Comparison of ENCODE assay signal across 10 mouse cellular contexts in genomic region chr11:3441696-3442443, GRCm38 (mm10). TPM values are rescaled to one million over a fixed set of nuclear protein-coding genes. Genes with fewer than 3 reads are reported as not detected.
DNase-seq lines count a peak whose midpoint lies in the region; ATAC-seq and TF ChIP-seq lines count a peak whose summit lies in the region.
"Had no signal": no experiment of that assay in that cellular context is flagged by ENCODE, and none has a peak within 500 bp of the region (broad histone marks: within the 10 kb centered on the region; RNA-seq: fewer than 3 reads in every experiment).

No protein-coding gene starts in this region.

- H3K9me3 ChIP-seq in limb, embryonic 14.5 days (ENCODE audit: control insufficient read depth, low read length): no peaks in the 10 kb centered on the region
- H3K9me3 ChIP-seq in limb, embryonic 10.5 days (replicated peaks): no peaks in the 10 kb centered on the region
- no peaks in the 10 kb centered on the region for H3K9me3 ChIP-seq in lung, postnatal 0 days (ENCODE audit: low read length)
- H3K9me3 ChIP-seq: midbrain, embryonic 15.5 days had no signal

- intact Hi-C loops in gastrocnemius, postnatal 36 days (cut with DNase I): no loop called here

- DNase-seq in gastrocnemius, adult 18-20 months (ENCODE audit: low spot score): peak; percentile 66
- no peak for DNase-seq in gastrocnemius, postnatal 36 days
- DNase-seq in limb, embryonic 14.5 days (ENCODE audit: low spot score): peak; percentile 57
- no peak for DNase-seq in limb, embryonic 10.5 days (ENCODE audit: low spot score)
- peak; percentile 83 to 84 for DNase-seq in cerebellum, postnatal 10 days
- peak; percentile 67 for DNase-seq in lung, postnatal 0 days (ENCODE audit: low spot score)
- DNase-seq in right cerebral cortex, postnatal 14 days: no peak
- no peak for DNase-seq in left cerebral cortex, adult 11 months (ENCODE audit: low spot score)

- H3K27ac ChIP-seq in limb, embryonic 14.5 days (replicated peaks; ENCODE audit: low read depth, low read length): no peak overlapping the region
- no peak overlapping the region for H3K27ac ChIP-seq in limb, embryonic 10.5 days
- no peak overlapping the region for H3K27ac ChIP-seq in lung, postnatal 0 days (ENCODE audit: low read length)
- H3K27ac ChIP-seq: midbrain, embryonic 15.5 days had no signal

- no peak for TF ChIP-seq CTCF in lung, postnatal 0 days (IDR thresholded peaks at IDR 0.05)

- no peak overlapping the region for H3K4me3 ChIP-seq in limb, embryonic 14.5 days (replicated peaks; ENCODE audit: low read length)
- no peak overlapping the region for H3K4me3 ChIP-seq in limb, embryonic 10.5 days
- H3K4me3 ChIP-seq in lung, postnatal 0 days (ENCODE audit: low read depth, low read length): no peak overlapping the region
- H3K4me3 ChIP-seq: midbrain, embryonic 15.5 days had no signal

- H3K36me3 ChIP-seq in limb, embryonic 14.5 days (ENCODE audit: control insufficient read depth, insufficient read depth, low read length): no peaks in the 10 kb centered on the region
- no peaks in the 10 kb centered on the region for H3K36me3 ChIP-seq in limb, embryonic 10.5 days
- H3K36me3 ChIP-seq in lung, postnatal 0 days (ENCODE audit: insufficient read depth, low read length): no peaks in the 10 kb centered on the region
- H3K36me3 ChIP-seq: midbrain, embryonic 15.5 days had no signal

- no peak overlapping the region for H3K9ac ChIP-seq in limb, embryonic 14.5 days (ENCODE audit: low read depth, low read length, severe bottlenecking)
- H3K9ac ChIP-seq in lung, postnatal 0 days (replicated peaks; ENCODE audit: low read depth): no peak overlapping the region
- H3K9ac ChIP-seq: midbrain, embryonic 15.5 days had no signal

- no peak for TF ChIP-seq POLR2A in limb, embryonic 14.5 days (IDR thresholded peaks at IDR 0.05; ENCODE audit: borderline replicate concordance, extremely low read depth, insufficient read depth, insufficient read length)

- no peak overlapping the region for H3K4me2 ChIP-seq in limb, embryonic 14.5 days (replicated peaks; ENCODE audit: low read depth, low read length, severe bottlenecking)
- no peak overlapping the region for H3K4me2 ChIP-seq in lung, postnatal 0 days (replicated peaks; ENCODE audit: low read depth, low read length)
- H3K4me2 ChIP-seq: midbrain, embryonic 15.5 days had no signal

- H3K27me3 ChIP-seq in limb, embryonic 14.5 days (ENCODE audit: control insufficient read depth, insufficient read depth, low read length): no peaks in the 10 kb centered on the region
- no peaks in the 10 kb centered on the region for H3K27me3 ChIP-seq in limb, embryonic 10.5 days (ENCODE audit: low read depth, poor library complexity, severe bottlenecking)
- H3K27me3 ChIP-seq in lung, postnatal 0 days (replicated peaks; ENCODE audit: insufficient read depth, low read length): no peaks in the 10 kb centered on the region
- H3K27me3 ChIP-seq: CH12.LX; midbrain, embryonic 15.5 days had no signal

- no peak for ATAC-seq in limb, embryonic 14.5 days (ENCODE audit: low FRiP score, low read depth)
- peak; percentile 68 for ATAC-seq in lung, postnatal 0 days
- ATAC-seq: midbrain, embryonic 15.5 days had no signal

- peak; percentile 36; the same call in 1 of the 2 replicates for TF ChIP-seq EP300 in lung, postnatal 0 days (IDR thresholded peaks at IDR 0.05)

- H3K4me1 ChIP-seq in limb, embryonic 14.5 days (ENCODE audit: control insufficient read depth, insufficient read depth, low read length): no peaks in the 10 kb centered on the region
- no peaks in the 10 kb centered on the region for H3K4me1 ChIP-seq in limb, embryonic 10.5 days
- no peaks in the 10 kb centered on the region for H3K4me1 ChIP-seq in lung, postnatal 0 days (ENCODE audit: insufficient read depth, low read depth, low read length)

RNA-seq across cellular contexts. Expression of gene Rnf185, which starts 10.3 kb away (rescaled TPM):
- 10 to 100 TPM; 14.4 to 19.0 TPM for total RNA-seq in gastrocnemius, adult 18-20 months (2021)
- total RNA-seq in gastrocnemius, postnatal 36 days (2021): 10 to 100 TPM; 15.1 to 16.1 TPM
- 33.4 and 37.7 TPM in 2 replicates for polyA plus RNA-seq in limb, embryonic 14.5 days (2012; rRNA removed)
- polyA plus RNA-seq in limb, embryonic 14.5 days (2014; fragmentation: Nextera tagmentation; extraction: Ambion mirVana): 41.6 and 45.4 TPM in 2 replicates
- polyA plus RNA-seq in limb, embryonic 10.5 days (2016; fragmentation: Nextera tagmentation; extraction: Ambion mirVana): 37.7 and 47.1 TPM in 2 replicates
- polyA plus RNA-seq in lung, postnatal 0 days (2015; fragmentation: Nextera tagmentation; extraction: Ambion mirVana): 23.1 and 24.3 TPM in 2 replicates

RNA-seq across cellular contexts. Expression of gene Limk2, which starts 32.9 kb away (rescaled TPM):
- total RNA-seq in gastrocnemius, adult 18-20 months (2021): 10 to 100 TPM; 10.4 to 12.1 TPM
- 10 to 100 TPM in 1 of 2 experiments, 1 to 10 TPM in 1; 9.8 to 11.9 TPM for total RNA-seq in gastrocnemius, postnatal 36 days (2021)
- 89.5 and 91.1 TPM in 2 replicates for polyA plus RNA-seq in limb, embryonic 14.5 days (2012; rRNA removed)
- 93.5 TPM in 2 replicates for polyA plus RNA-seq in limb, embryonic 14.5 days (2014; fragmentation: Nextera tagmentation; extraction: Ambion mirVana)
- polyA plus RNA-seq in limb, embryonic 10.5 days (2016; fragmentation: Nextera tagmentation; extraction: Ambion mirVana): 45.2 and 54.6 TPM in 2 replicates
- polyA plus RNA-seq in lung, postnatal 0 days (2015; fragmentation: Nextera tagmentation; extraction: Ambion mirVana): 57.2 and 62.0 TPM in 2 replicates

RNA-seq across cellular contexts. Expression of gene Pla2g3, which starts 46.2 kb away (rescaled TPM):
- not detected for total RNA-seq in gastrocnemius, adult 18-20 months (2021)
- total RNA-seq in gastrocnemius, postnatal 36 days (2021): under 1 TPM in 1 of 2 experiments, not detected in 1; 0.10 TPM
- 0.99 and 1.4 TPM in 2 replicates for polyA plus RNA-seq in limb, embryonic 14.5 days (2012; rRNA removed)
- polyA plus RNA-seq in limb, embryonic 14.5 days (2014; fragmentation: Nextera tagmentation; extraction: Ambion mirVana): 0.23 and 0.40 TPM in 2 replicates
- polyA plus RNA-seq in limb, embryonic 10.5 days (2016; fragmentation: Nextera tagmentation; extraction: Ambion mirVana): 1.2 and 1.5 TPM in 2 replicates
- 0.29 and 0.30 TPM in 2 replicates for polyA plus RNA-seq in lung, postnatal 0 days (2015; fragmentation: Nextera tagmentation; extraction: Ambion mirVana)
- total RNA-seq: CH12.LX had no signal

Comparison
In these comparisons a context has a peak if more than half of its experiments do, and no peak if none do; other contexts are left out.
1. DNase-seq: peak in gastrocnemius, adult 18-20 months (single experiment), limb, embryonic 14.5 days (single experiment), cerebellum, postnatal 10 days (2 of 2) and lung, postnatal 0 days (single experiment); none in gastrocnemius, postnatal 36 days (0 of 2), limb, embryonic 10.5 days (single experiment), right cerebral cortex, postnatal 14 days (single experiment) and left cerebral cortex, adult 11 months (single experiment).